Mouse (Mus musculus) megakaryocyte-erythroid progenitor cell, adult 5 weeks (primary cell): ENCODE results near the gene Add2. TPM values are rescaled to one million over a fixed set of nuclear protein-coding genes. Genes with fewer than 3 reads are reported as not detected.

Source experiments
- polyA plus RNA-seq: library from polyadenylated mRNA; stranded (reverse); fragments of >175 nt; gene quantifications from 2 replicates; pipeline ENCODE4 v1.2.3, GENCODE M21; 2012

The Add2 gene
- polyA plus RNA-seq = 22.1 and 26.0 TPM in 2 replicates

DNA sequence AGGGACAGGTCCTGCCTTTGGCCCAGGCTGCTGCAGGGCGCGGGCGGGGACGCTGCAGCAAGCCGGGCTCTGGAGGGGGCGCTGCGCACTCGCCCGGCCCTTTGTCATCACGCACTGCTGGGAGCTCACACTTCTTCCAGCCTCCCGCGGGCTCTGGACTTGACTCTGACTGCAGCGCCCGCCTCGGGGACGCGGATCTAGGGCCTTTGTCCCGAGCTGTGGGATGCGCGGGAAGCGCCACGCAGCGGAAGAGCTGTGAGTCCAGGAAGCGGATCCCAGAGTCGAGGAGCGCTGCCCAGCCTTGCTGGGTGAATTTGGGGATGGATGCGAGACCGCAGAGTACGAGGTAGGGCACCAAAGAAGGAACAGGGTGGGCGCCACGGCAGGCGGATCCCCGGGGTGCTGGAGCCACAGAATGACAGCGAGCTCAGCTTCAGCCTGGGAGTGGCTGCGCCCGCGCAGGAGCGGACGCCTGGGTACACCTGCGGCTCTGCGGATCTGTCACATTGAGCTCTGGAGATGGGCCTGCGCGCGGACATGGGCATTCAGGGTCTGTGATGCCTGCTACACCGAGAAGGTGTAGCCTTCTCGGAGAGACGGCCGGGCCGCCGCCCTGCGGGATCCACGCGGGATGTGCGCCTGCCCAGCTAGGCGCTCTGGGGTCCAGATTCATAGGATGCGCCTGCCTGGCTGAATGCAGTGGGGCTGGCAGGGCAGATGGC, at the start of gene Add2:
Add2 (plus strand) TSS at position 81 of the 722 bp plus-strand sequence.

DNA sequence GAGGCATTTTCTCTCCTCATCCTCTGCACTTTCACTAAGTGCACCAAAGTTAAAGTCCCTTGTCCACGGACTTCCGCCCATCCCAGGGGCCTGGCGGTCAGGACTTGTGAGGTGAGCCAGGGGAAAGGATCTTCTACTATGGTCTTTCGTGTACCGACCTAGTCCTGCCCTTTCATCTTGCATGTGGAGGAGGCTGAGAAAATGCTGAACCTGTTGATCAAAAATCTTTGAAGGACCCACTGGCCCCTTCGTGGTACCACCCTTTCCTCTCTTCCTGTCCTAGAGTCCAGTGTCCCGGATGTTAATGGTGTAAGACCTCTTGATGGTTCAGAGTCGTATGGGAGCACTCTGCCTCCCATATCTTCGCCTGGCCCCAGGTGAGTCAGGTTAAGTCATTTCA, 12.6 kb upstream of the Add2 start, which contains the start of gene Figla:
Figla (plus strand) TSS at position 301 of the 400 bp plus-strand sequence.

Other genes starting within 250 kb of the Add2 start
- gene Nat8f6, start 207.7 kb upstream of the Add2 start, polyA plus RNA-seq = not detected in 2 replicates
- gene Nat8f5, start 207.7 kb upstream of the Add2 start, polyA plus RNA-seq = not detected in 2 replicates
- gene Nat8, start 196.6 kb upstream of the Add2 start, polyA plus RNA-seq = not detected in 2 replicates
- not detected in 2 replicates for gene Nat8f2, start 159.5 kb upstream of the Add2 start, polyA plus RNA-seq
- not detected in 2 replicates for gene Nat8f4, start 123.8 kb upstream of the Add2 start, polyA plus RNA-seq
- gene Tprkb, start 116.8 kb upstream of the Add2 start, polyA plus RNA-seq = 2.8 and 4.1 TPM in 2 replicates
- gene Nat8f1, start 113.0 kb upstream of the Add2 start, polyA plus RNA-seq = 0.62 and 0.83 TPM in 2 replicates
- gene Dusp11, start 67.0 kb upstream of the Add2 start, polyA plus RNA-seq = 47.7 and 51.9 TPM in 2 replicates
- not detected in 2 replicates for gene Figla, start 12.5 kb upstream of the Add2 start, polyA plus RNA-seq
- gene Tgfa, start 166.5 kb downstream of the Add2 start, polyA plus RNA-seq = 0.34 and 0.42 TPM in 2 replicates